Mouse (Mus musculus) hindbrain, embryonic 11.5 days (tissue): ENCODE measurements at regions not wholly inside any gene's neighbourhood (a gene's known extent, or its start where the extent isn't known, plus 50 kb on each side); places are given as distances from the start of the nearest gene placed in this dataset.

Source experiments
- ATAC-seq: fragments of 200-750 bp; cut with Nextera tagmentation; 2 replicates; pipeline ENCODE4 v1.8.0; 2017; ENCODE audit warnings: mild to moderate bottlenecking, moderate TSS enrichment, moderate library complexity; ENCODE audit not compliant: low FRiP score
- DNase-seq: peaks from one replicate; pipeline ENCODE4 v3.0.0-alpha.2; 2015; ENCODE audit warnings: low spot score
- H3K27ac ChIP-seq: fragments of 300-500 bp; sonication (generic); 2 replicates; pipeline ENCODE4 v1.5.1; 2014; ENCODE audit warnings: mild to moderate bottlenecking, low read depth, low read length
- H3K27me3 ChIP-seq: fragments of 300-500 bp; sonication (generic); 2 replicates; pipeline ENCODE4 v1.6.1; 2014; ENCODE audit warnings: mild to moderate bottlenecking, low read length, moderate library complexity, mixed read lengths; ENCODE audit not compliant: control insufficient read depth, insufficient read depth
- H3K36me3 ChIP-seq: fragments of 300-500 bp; sonication (generic); 2 replicates; pipeline ENCODE4 v1.6.1; 2014; ENCODE audit warnings: mild to moderate bottlenecking, low read length, moderate library complexity, mixed read lengths; ENCODE audit not compliant: control insufficient read depth, insufficient read depth
- H3K4me1 ChIP-seq: fragments of 300-500 bp; sonication (generic); replicated peaks from 2 replicates; pipeline ENCODE4 v1.6.1; 2014; ENCODE audit warnings: low read length, mixed read lengths; ENCODE audit not compliant: control insufficient read depth, insufficient read depth
- H3K4me2 ChIP-seq: fragments of 300-500 bp; sonication (generic); replicated peaks from 2 replicates; pipeline ENCODE4 v1.6.1; 2014; ENCODE audit warnings: mild to moderate bottlenecking, low read depth, low read length
- H3K4me3 ChIP-seq: fragments of 300-500 bp; sonication (generic); 2 replicates; pipeline ENCODE4 v1.5.1; 2014; ENCODE audit warnings: low read depth, low read length
- H3K9ac ChIP-seq: fragments of 300-500 bp; sonication (generic); 2 replicates; pipeline ENCODE4 v1.6.1; 2014; ENCODE audit warnings: low read depth, low read length
- H3K9me3 ChIP-seq: fragments of 300-500 bp; sonication (generic); 2 replicates; pipeline ENCODE4 v1.6.1; 2016; ENCODE audit warnings: low read length; ENCODE audit not compliant: control insufficient read depth
- WGBS: fragments of 180-500 bp; shearing (Covaris S2); extraction: QIAGEN DNeasy Blood & Tissue Kit; methylation state at CpG from one replicate; pipeline ENCODE4 v1.1.7; 2014; 5-methylcytosine and 5-hydroxymethylcytosine counted together

DNA sequence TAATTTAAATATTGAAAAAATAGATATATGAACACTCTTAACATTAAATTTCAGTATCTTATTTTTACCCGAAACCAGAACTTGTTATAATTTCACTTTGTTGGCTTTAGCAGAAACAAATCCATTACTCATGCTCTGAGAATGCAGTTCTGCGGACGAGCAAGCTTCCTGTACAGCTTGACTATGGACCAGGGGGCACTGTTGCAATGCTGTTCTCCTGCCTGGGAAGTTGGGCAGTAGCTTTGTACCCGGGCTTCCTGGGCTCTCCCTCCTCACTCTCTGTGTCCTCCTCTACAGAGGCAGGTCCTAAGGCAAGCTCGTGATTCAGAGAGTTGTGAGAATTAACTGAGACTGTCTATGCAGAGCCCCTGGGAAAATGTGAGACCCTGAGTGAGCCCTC is 141.3 kb upstream of the Nlrp1b start:
- DNase-seq (no peak), ATAC-seq (no peak)
- no peaks in the 10 kb centered on the region for H3K36me3 ChIP-seq
- WGBS = 61% methylated on average over 5 of the region's 5 CpGs
- no peaks in the 10 kb centered on the region for H3K9me3 ChIP-seq
- no peaks in the 10 kb centered on the region for H3K4me1 ChIP-seq
- no peaks in the 10 kb centered on the region for H3K27me3 ChIP-seq
- no peak overlapping the region for H3K4me2 ChIP-seq
- H3K9ac ChIP-seq = no peak overlapping the region
- H3K4me3 ChIP-seq = no peak overlapping the region
- H3K27ac ChIP-seq = no peak overlapping the region

DNA sequence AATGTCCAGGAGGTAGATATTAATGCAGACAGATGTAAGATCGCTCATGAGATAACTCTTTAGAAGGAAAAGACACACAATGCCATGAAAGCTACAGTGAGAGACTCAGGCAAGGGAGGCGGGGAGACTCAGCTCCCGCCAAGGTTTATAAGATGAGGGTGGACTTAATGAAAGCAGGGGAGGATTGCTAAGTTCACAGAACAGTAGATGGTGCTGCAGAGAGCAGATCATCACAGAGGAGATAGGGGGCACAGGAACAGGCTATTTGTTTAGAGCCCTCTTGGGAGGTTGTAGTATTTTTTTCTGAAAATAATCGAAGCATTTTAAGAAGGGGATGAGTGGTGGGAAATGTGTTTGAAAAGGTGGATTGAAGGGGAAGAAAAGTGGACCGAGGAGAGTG is 144.6 kb upstream of the Nlrp1b start:
- Histone ChIP-seq H3K36me3 (no peaks in the 10 kb centered on the region), H3K9me3 (no peaks in the 10 kb centered on the region), H3K4me2 (no peak overlapping the region), H3K9ac (no peak overlapping the region), H3K27me3 (no peaks in the 10 kb centered on the region), H3K27ac (no peak overlapping the region), H3K4me3 (no peak overlapping the region), H3K4me1 (no peaks in the 10 kb centered on the region)
- no peak for DNase-seq
- WGBS = 74% methylated on average over 5 of the region's 5 CpGs
- ATAC-seq = no peak

DNA sequence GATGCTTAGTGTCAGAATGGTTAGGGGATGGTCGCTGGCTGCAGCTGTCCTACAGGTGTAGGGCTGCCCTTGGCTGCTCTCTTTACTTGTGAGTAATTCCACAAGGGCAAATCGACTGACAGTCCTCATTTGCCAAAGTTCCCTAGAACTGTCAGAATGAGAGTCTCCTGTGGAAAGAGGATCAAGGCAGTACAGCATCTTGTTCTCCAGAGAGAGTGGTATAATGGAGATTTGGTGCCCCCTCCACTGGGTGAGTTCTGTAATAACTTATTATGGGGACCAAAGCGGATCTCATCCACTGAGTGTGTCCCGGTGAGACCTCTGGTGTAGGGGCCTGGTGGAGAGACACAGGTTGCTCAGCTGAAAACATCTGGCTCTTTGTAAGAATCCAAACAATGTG is 157.9 kb upstream of the Nlrp1b start:
- no peak overlapping the region for H3K9ac ChIP-seq
- no peak overlapping the region for H3K4me2 ChIP-seq
- H3K4me3 ChIP-seq = no peak overlapping the region
- no peak overlapping the region for H3K27ac ChIP-seq
- no peaks in the 10 kb centered on the region for H3K4me1 ChIP-seq
- 76% methylated on average over 4 of the region's 4 CpGs for WGBS
- DNase-seq = no peak
- H3K9me3 ChIP-seq = no peaks in the 10 kb centered on the region
- ATAC-seq = no peak
- no peaks in the 10 kb centered on the region for H3K36me3 ChIP-seq
- no peaks in the 10 kb centered on the region for H3K27me3 ChIP-seq

GRCm38 (mm10) chr11:71389659-71390058 is 159.1 kb upstream of the Nlrp1b start:
- Histone ChIP-seq H3K36me3 (no peaks in the 10 kb centered on the region), H3K9ac (0 out of 2 replicates have a peak overlapping the region, but pooled peaks have one; percentile 11), H3K9me3 (no peaks in the 10 kb centered on the region), H3K27me3 (no peaks in the 10 kb centered on the region), H3K4me2 (no peak overlapping the region), H3K4me1 (no peaks in the 10 kb centered on the region), H3K27ac (0 out of 2 replicates have a peak overlapping the region, but pooled peaks have one; percentile 42), H3K4me3 (no peak overlapping the region)
- DNase-seq = peak; percentile 64
- WGBS = 23% methylated on average over 7 of the region's 7 CpGs
- ATAC-seq = peak; percentile 85

DNA sequence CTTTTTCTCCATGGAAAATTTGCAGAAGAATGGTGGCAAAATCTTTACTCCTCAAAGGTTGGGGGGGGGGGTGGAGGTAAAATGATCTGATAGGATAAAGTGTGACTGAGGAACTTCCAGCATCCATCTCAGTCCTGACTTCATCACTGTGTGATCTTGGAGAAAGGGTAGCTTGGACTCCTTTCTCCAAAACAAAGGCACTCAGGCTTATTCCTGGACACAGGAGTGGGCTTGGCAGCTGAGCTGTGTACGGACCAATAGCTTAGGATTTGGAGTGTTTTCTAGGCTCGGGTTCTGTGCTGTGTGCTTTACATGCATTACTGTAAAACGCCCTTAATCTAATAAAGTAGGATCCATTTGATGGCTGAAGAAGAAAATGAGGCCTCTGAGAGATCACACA is 159.6 kb upstream of the Nlrp1b start:
- H3K4me3 ChIP-seq = no peak overlapping the region
- H3K9me3 ChIP-seq = no peaks in the 10 kb centered on the region
- H3K4me2 ChIP-seq = no peak overlapping the region
- no peak overlapping the region for H3K9ac ChIP-seq
- H3K36me3 ChIP-seq = no peaks in the 10 kb centered on the region
- ATAC-seq (no peak), DNase-seq (no peak)
- no peaks in the 10 kb centered on the region for H3K27me3 ChIP-seq
- peak overlapping the region; percentile 33; the same call in 1 of the 2 replicates for H3K27ac ChIP-seq
- no peaks in the 10 kb centered on the region for H3K4me1 ChIP-seq
- 74% methylated on average over 3 of the region's 3 CpGs for whole genome bisulfite sequencing

GRCm38 (mm10) chr11:71390616-71391015 is 160.1 kb upstream of the Nlrp1b start:
- Histone ChIP-seq H3K27me3 (no peaks in the 10 kb centered on the region), H3K27ac (0 out of 2 replicates have a peak overlapping the region, but pooled peaks have one; percentile 33), H3K9me3 (no peaks in the 10 kb centered on the region), H3K4me2 (no peak overlapping the region), H3K4me1 (no peaks in the 10 kb centered on the region), H3K9ac (no peak overlapping the region), H3K36me3 (no peaks in the 10 kb centered on the region), H3K4me3 (no peak overlapping the region)
- DNase-seq (no peak), ATAC-seq (no peak)
- WGBS = 78% methylated on average over 3 of the region's 3 CpGs

DNA sequence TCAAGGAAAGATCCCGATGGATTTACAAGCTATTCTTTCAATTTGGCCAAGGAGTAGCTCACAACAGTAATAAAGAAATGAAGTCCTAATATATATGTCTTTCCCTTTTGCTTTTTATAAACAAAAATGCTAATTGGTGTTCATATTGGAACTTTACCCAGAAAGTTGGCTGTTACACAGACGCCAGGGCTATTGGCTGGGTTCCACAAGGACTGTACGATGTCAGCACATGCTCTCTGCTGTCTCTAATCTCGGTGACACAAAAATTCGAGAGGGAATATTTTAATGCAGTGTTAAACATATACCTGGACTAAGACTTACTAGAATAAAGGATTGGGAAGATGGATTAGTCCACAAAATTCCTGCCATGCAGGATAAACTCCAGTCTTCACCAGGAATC is 162.9 kb upstream of the Nlrp1b start:
- Histone ChIP-seq H3K4me3 (no peak overlapping the region), H3K9me3 (no peaks in the 10 kb centered on the region), H3K4me1 (no peaks in the 10 kb centered on the region), H3K9ac (no peak overlapping the region), H3K27me3 (no peaks in the 10 kb centered on the region), H3K27ac (no peak overlapping the region), H3K36me3 (no peaks in the 10 kb centered on the region), H3K4me2 (no peak overlapping the region)
- DNase-seq = no peak
- ATAC-seq = no peak
- WGBS = 88% methylated on average over 5 of the region's 5 CpGs

- Histone ChIP-seq H3K36me3 (no peaks in the 10 kb centered on the region), H3K27me3 (no peaks in the 10 kb centered on the region), H3K9me3 (no peaks in the 10 kb centered on the region), H3K4me1 (no peaks in the 10 kb centered on the region), H3K4me2 (no peak overlapping the region), H3K9ac (no peak overlapping the region), H3K27ac (no peak overlapping the region), H3K4me3 (no peak overlapping the region)
- no peak for DNase-seq
- WGBS = 69% methylated on average over 4 of the region's 4 CpGs
- ATAC-seq = no peak
Observed at GRCm38 (mm10) chr11:71395023-71395422, 164.5 kb upstream of the Nlrp1b start.

GRCm38 (mm10) chr11:71395631-71396030 is 165.1 kb upstream of the Nlrp1b start:
- no peak overlapping the region for H3K27ac ChIP-seq
- 78% methylated on average over 1 of the region's 1 CpGs for WGBS

More at GRCm38 (mm10) chr11:71395631-71396030, 165.1 kb upstream of the Nlrp1b start:
- H3K4me1 ChIP-seq = no peaks in the 10 kb centered on the region
- H3K9me3 ChIP-seq = no peaks in the 10 kb centered on the region
- H3K27me3 ChIP-seq = no peaks in the 10 kb centered on the region
- no peak overlapping the region for H3K9ac ChIP-seq
- DNase-seq = no peak
- no peaks in the 10 kb centered on the region for H3K36me3 ChIP-seq
- no peak overlapping the region for H3K4me3 ChIP-seq
- no peak for ATAC-seq
- no peak overlapping the region for H3K4me2 ChIP-seq
